Mouse (Mus musculus) cerebellum, adult 2 months (tissue): Measurements from ENCODE around the gene Ninl.

Experiments used
- CTCF ChIP-seq: fragments of 200-500 bp; IDR thresholded peaks from 2 replicates; pipeline ENCODE4 v1.5.1; 2011; ENCODE audit warnings: low read depth, mild to moderate bottlenecking, control low read depth, low read length, moderate library complexity, borderline replicate concordance; ENCODE audit not compliant: insufficient read depth
- POLR2A ChIP-seq: fragments of 200-500 bp; IDR thresholded peaks from 2 replicates; pipeline ENCODE4 v1.6.1; 2011; ENCODE audit warnings: low read length, control low read depth, borderline replicate concordance; ENCODE audit not compliant: insufficient read depth

DNA sequence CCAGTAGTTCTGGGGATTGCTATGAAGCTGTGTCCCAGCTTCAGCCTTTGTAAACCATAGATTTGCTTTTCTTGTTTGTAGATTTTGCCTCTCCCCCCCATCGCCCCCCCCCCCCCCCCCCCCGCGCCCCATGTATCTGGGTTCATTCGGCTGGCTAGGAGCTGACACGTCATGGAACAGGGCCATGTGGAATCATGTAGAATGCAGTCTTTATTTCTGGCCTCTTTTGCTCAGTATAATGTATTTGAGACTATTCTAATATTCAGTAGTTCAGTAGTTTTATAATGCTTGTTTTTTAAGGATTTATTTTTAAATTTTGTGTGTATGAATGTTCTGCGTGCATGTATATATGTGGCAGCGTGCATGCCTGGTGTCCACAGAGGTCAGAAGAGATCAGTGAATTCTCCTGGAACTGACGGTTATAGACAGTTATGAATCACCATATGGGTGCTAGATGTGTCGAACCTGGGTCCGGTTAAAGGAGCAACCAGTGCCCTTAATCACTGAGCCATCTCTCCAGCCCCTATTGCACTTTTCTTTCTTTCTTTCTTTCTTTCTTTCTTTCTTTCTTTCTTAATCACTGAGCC is 128.8 kb downstream of the Ninl start:
- TF ChIP-seq CTCF (no peak), POLR2A (no peak)
